Mouse (Mus musculus) CH12.LX (cell line): ENCODE data around the gene Plxna2. TPM values are rescaled to one million over a fixed set of nuclear protein-coding genes. Genes with fewer than 3 reads are reported as not detected.

ENCODE experiments used
- DNase-seq: peaks from one replicate; pipeline ENCODE4 v3.0.0-alpha.2; 2013; ENCODE audit errors: extremely low read depth
- H3K27ac ChIP-seq: 2 replicates; pipeline ENCODE4 v1.5.1; 2012; ENCODE audit warnings: low read depth, mild to moderate bottlenecking, control low read depth, moderate library complexity; ENCODE audit not compliant: insufficient read depth
- H3K27me3 ChIP-seq: replicated peaks from 2 replicates; pipeline ENCODE3; 2012; ENCODE audit warnings: inconsistent platforms
- H3K36me3 ChIP-seq, 2 experiments: replicated peaks in 1 of 2; 2 replicates each; pipeline versions ENCODE3 to v1.6.1; 2012; ENCODE audit warnings: inconsistent platforms in 1 of 2, low read length in 1 of 2, mild to moderate bottlenecking in 1 of 2, mixed read lengths in 1 of 2, moderate library complexity in 1 of 2; ENCODE audit not compliant: control insufficient read depth in 1 of 2, insufficient read depth in 1 of 2
- H3K4me1 ChIP-seq, 2 experiments: 2 replicates each; pipeline ENCODE4 v1.6.1; 2012; ENCODE audit warnings: inconsistent platforms in 1 of 2, moderate library complexity in 1 of 2; ENCODE audit not compliant: insufficient read depth in 2 of 2, control insufficient read depth in 1 of 2
- H3K4me2 ChIP-seq: 2 replicates; pipeline ENCODE4 v1.6.1; 2012; ENCODE audit warnings: low read depth, mild to moderate bottlenecking, control low read depth; ENCODE audit not compliant: poor library complexity, insufficient read depth, severe bottlenecking
- H3K4me3 ChIP-seq, 3 experiments: fragments of 150-350 bp in 1 of 3; sonication (generic) in 1 of 3; replicated peaks in 1 of 3; 2 replicates each; pipeline versions ENCODE3 to v1.5.1; 2011 to 2012; ENCODE audit warnings: low read depth in 2 of 3, low read length in 2 of 3, mild to moderate bottlenecking in 2 of 3, moderate library complexity in 2 of 3, control low read depth in 1 of 3, improper control_type of control experiment in 1 of 3, inconsistent platforms in 1 of 3, mixed read lengths in 1 of 3; ENCODE audit not compliant: poor library complexity in 1 of 3
- H3K79me2 ChIP-seq: replicated peaks from 2 replicates; pipeline ENCODE4 v1.6.1; 2012; ENCODE audit warnings: mild to moderate bottlenecking, moderate library complexity; ENCODE audit not compliant: control insufficient read depth, poor library complexity, insufficient read depth, severe bottlenecking; ENCODE audit errors: extremely low read depth
- H3K9ac ChIP-seq: 2 replicates; pipeline ENCODE4 v1.6.1; 2012; ENCODE audit warnings: low read depth, mild to moderate bottlenecking, control low read depth, moderate library complexity; ENCODE audit not compliant: insufficient read depth
- H3K9me3 ChIP-seq: replicated peaks from 2 replicates; pipeline ENCODE3; 2012; ENCODE audit warnings: low read length, inconsistent platforms, mixed read lengths
- E2F4 ChIP-seq: IDR thresholded peaks from 2 replicates; pipeline ENCODE4 v1.6.1; 2011; ENCODE audit warnings: low read depth, low read length, improper control_type of control experiment; ENCODE audit not compliant: insufficient replicate concordance
- ETS1 ChIP-seq: conservative IDR thresholded peaks from 2 replicates; pipeline ENCODE4 v1.6.1; 2012; ENCODE audit warnings: low read depth, mild to moderate bottlenecking, inconsistent platforms, low read length, improper control_type of control experiment, moderate library complexity
- HCFC1 ChIP-seq: IDR thresholded peaks from 2 replicates; pipeline ENCODE4 v1.6.1; 2012; ENCODE audit warnings: low read depth, mild to moderate bottlenecking, inconsistent platforms, low read length, improper control_type of control experiment
- JUN ChIP-seq: IDR thresholded peaks from 2 replicates; pipeline ENCODE4 v1.6.1; 2011; ENCODE audit warnings: low read depth, mild to moderate bottlenecking, low read length, improper control_type of control experiment, moderate library complexity; ENCODE audit not compliant: insufficient read depth
- MAZ ChIP-seq: IDR thresholded peaks from 2 replicates; pipeline ENCODE4 v1.6.1; 2012; ENCODE audit warnings: low read depth, mild to moderate bottlenecking, inconsistent platforms, low read length, improper control_type of control experiment, moderate library complexity
- MEF2A ChIP-seq: IDR thresholded peaks from 2 replicates; pipeline ENCODE4 v1.6.1; 2014; ENCODE audit warnings: low read depth, mild to moderate bottlenecking, inconsistent platforms, low read length, improper control_type of control experiment, borderline replicate concordance
- MXI1 ChIP-seq: IDR thresholded peaks from 2 replicates; pipeline ENCODE4 v1.6.1; 2011; ENCODE audit warnings: mild to moderate bottlenecking, low read depth, low read length, improper control_type of control experiment
- MYC ChIP-seq: IDR thresholded peaks from 2 replicates; pipeline ENCODE4 v1.6.1; 2011; ENCODE audit warnings: low read depth, mild to moderate bottlenecking, improper control_type of control experiment, low read length
- NELFE ChIP-seq: IDR thresholded peaks from 2 replicates; pipeline ENCODE4 v1.6.1; 2011; ENCODE audit warnings: low read depth, low read length, improper control_type of control experiment
- NRF1 ChIP-seq: IDR thresholded peaks from 2 replicates; pipeline ENCODE4 v1.6.1; 2014; ENCODE audit warnings: low read depth, mild to moderate bottlenecking, inconsistent platforms, low read length, improper control_type of control experiment, moderate library complexity
- PAX5 ChIP-seq: IDR thresholded peaks from 2 replicates; pipeline ENCODE4 v1.6.1; 2012; ENCODE audit warnings: low read length, inconsistent platforms, mixed read lengths
- RAD21 ChIP-seq: IDR thresholded peaks from 2 replicates; pipeline ENCODE4 v1.6.1; 2011; ENCODE audit warnings: low read depth, mild to moderate bottlenecking, low read length, improper control_type of control experiment, moderate library complexity
- RCOR1 ChIP-seq: conservative IDR thresholded peaks from 2 replicates; pipeline ENCODE4 v1.6.1; 2012; ENCODE audit warnings: low read depth, mild to moderate bottlenecking, inconsistent platforms, low read length, improper control_type of control experiment
- SMC3 ChIP-seq: IDR thresholded peaks from 2 replicates; pipeline ENCODE4 v1.6.1; 2011; ENCODE audit warnings: low read depth, low read length, improper control_type of control experiment
- TBP ChIP-seq: conservative IDR thresholded peaks from 2 replicates; pipeline ENCODE4 v1.6.1; 2011; ENCODE audit warnings: low read depth, low read length, improper control_type of control experiment
- UBTF ChIP-seq: IDR thresholded peaks from 2 replicates; pipeline ENCODE4 v1.6.1; 2012; ENCODE audit warnings: low read depth, mild to moderate bottlenecking, inconsistent platforms, low read length, improper control_type of control experiment, moderate library complexity
- USF1 ChIP-seq: IDR thresholded peaks from 2 replicates; pipeline ENCODE4 v1.6.1; 2014; ENCODE audit warnings: low read depth, mild to moderate bottlenecking, inconsistent platforms, low read length, improper control_type of control experiment
- ZNF384 ChIP-seq: IDR thresholded peaks from 2 replicates; pipeline ENCODE4 v1.6.1; 2012; ENCODE audit warnings: low read depth, low read length, improper control_type of control experiment, inconsistent platforms
- dilution Hi-C: fragments of 300-500 bp; cut with MboI; formaldehyde crosslinking; loops from 2 replicates; pipeline ENCODE4 v1.14.3; 2020; ENCODE audit warnings: low sequenced_read_pairs; ENCODE audit not compliant: extremely low pct_unique_long_range_greater_than_20kb, extremely low pct_ligation_motif_present
- in situ Hi-C: fragments of 300-500 bp; cut with MboI; formaldehyde crosslinking; loops from 3 replicates; pipeline ENCODE4 v1.14.3; 2019; ENCODE audit warnings: low sequenced_read_pairs, low pct_ligation_motif_present, low pct_unique_long_range_greater_than_20kb, mixed read lengths
- polyA plus RNA-seq: library from polyadenylated mRNA; unstranded; fragments of >175 nt; gene quantifications from 2 replicates; pipeline ENCODE4 v1.2.1, GENCODE M21; 2012; ENCODE audit warnings: low read depth; ENCODE audit not compliant: insufficient read length
- total RNA-seq, 2 experiments: library from RNA; depleted of rRNA; stranded (reverse); fragments of 300-350 nt in 1 of 2; fragments of >200 nt in 1 of 2; gene quantifications; 2 replicates each; pipeline ENCODE4 v1.2.3; 2012 to 2014

The Plxna2 gene
- total and polyA plus RNA-seq, 3 experiments = 0.04 to 0.05 (median 0.04) TPM

- in situ Hi-C loops (no loop called here), dilution Hi-C loops (no loop called here)
- Histone ChIP-seq H3K9me3 (no peaks in the 10 kb centered on the region), H3K79me2 (no peaks in the 10 kb centered on the region), H3K4me3 (no peak overlapping the region), H3K9ac (no peak overlapping the region), H3K4me2 (no peak overlapping the region), H3K4me1 (no peaks in the 10 kb centered on the region), H3K27ac (no peak overlapping the region), H3K27me3 (no peaks in the 10 kb centered on the region), H3K36me3 (no peaks in the 10 kb centered on the region)
- TF ChIP-seq MEF2A (no peak), NRF1 (no peak)
- no peak for DNase-seq
Observed at GRCm38 (mm10) chr1:194851242-194852064, 233.4 kb downstream of the Plxna2 start.

DNA sequence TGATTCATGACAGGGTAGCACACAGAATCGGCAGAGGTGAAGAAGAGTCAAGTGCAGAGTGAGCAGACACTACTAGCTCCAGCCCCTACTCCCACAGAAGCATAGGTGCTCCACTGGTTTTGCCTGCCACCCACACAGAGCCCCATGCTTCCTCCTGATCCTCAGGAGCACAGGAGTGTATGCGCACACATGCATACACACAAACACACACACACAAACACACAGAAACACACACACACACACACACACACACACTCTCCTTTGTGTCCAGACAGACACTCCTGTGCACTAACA is 234.0 kb downstream of the Plxna2 start:
- dilution Hi-C loops (no loop called here), in situ Hi-C loops (no loop called here)
- TF ChIP-seq USF1 = no peak
- no peak for TF ChIP-seq NELFE
- TF ChIP-seq ZNF384 = no peak
- no peak for TF ChIP-seq ETS1
- TF ChIP-seq TBP = no peak
- TF ChIP-seq SMC3 = no peak
- no peak for TF ChIP-seq MAZ
- no peak for TF ChIP-seq E2F4
- no peak for TF ChIP-seq RCOR1
- no peak for TF ChIP-seq MYC
- no peak for TF ChIP-seq JUN
- no peak for TF ChIP-seq RAD21
- no peak for TF ChIP-seq MXI1
- TF ChIP-seq UBTF = no peak
- no peak for TF ChIP-seq PAX5
- no peak for TF ChIP-seq HCFC1
- Histone ChIP-seq H3K9me3 (no peaks in the 10 kb centered on the region), H3K27ac (no peak overlapping the region), H3K36me3 (no peaks in the 10 kb centered on the region), H3K27me3 (no peaks in the 10 kb centered on the region), H3K9ac (no peak overlapping the region), H3K4me2 (no peak overlapping the region), H3K4me1 (no peaks in the 10 kb centered on the region), H3K4me3 (no peak overlapping the region), H3K79me2 (no peaks in the 10 kb centered on the region)
- DNase-seq = no peak
